Mouse (Mus musculus): Measurements from ENCODE around the gene Nup133.
"Not testable (repeated sequence)": the region's sequence is repeated elsewhere in the genome, so short reads cannot be mapped to it uniquely, and the experiment has no call there.

The Nup133 gene

DNA sequence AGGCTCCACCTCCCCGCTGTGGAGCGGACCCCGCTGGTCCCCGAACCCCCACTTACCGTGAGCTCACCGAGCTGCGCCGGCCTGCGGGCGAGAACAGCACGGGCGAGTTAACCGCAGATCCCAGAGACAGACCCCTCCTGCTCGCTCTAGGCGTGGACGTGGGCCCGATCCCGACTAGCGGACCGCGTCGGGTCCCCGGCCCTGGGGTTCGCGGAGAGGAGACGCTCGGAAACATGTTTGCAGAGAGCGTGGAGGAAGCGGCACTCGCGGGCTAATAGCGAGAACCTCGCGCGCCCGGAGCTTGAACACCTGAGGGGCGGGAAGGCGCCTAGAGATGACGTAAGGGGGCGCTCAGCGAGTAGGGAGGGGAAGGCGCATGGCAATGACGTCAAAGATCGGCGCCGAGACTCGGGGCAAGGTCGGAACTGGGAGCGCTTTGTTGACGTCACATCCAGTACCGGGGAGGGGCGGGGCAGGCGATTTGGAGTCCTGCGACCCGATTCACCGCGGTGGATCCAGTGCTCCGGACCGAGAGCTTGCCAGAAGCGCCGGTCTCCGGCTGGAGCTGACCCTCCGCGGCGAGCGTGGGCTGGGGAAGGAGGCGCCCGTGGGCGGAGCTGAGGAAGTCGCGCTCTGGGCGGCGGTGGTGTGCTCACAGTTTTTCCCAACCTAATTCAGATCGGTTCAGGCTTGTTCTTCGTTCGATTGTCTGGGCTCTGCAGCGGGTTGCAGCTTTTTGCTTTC is at the start of gene Nup133:
Nup133 (minus strand) TSS at position 324 of the 744 bp plus-strand sequence.
- peak; percentile 100 for DNase-seq

DNA sequence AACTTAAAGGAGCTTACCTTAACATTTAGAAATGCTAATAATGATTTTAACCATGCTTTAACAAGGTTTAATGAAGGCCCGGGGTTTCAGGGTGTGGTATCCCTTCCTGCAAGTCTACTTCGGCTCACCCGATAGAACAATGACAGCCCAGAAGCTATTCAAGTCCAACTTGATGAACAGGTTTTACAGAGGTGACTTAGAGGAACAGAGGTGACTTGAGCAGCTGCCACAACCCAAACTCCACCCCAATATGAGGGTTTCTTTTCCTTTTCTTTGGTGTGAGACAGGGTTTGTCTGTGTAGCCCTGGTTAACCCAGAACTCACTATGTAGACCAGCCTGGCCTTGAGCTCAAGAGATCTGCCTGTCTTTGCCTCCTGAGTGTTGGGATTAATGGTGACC is 44.9 kb upstream of the Nup133 start:
- DNase-seq, result no peak

DNA sequence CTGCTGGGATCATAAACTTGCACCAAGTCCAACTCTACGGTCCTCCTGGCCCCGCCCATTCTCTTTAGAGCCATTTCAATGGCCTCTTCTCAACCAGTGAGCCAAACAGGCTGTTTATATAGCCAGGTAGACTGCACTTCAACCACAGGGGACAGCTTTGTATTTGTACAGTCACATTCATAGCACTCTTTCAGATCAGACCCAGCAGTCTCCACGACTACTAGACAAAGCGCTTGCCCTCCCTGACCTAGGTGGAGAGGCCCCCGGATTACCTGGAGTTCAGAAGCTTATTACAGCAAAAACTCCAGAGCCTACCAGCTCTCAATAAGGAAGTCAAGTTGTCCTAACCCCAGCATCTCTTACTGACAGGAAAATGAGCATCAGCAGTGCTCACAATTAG is 44.5 kb upstream of the Nup133 start:
- DNase-seq, result no peak

DNA sequence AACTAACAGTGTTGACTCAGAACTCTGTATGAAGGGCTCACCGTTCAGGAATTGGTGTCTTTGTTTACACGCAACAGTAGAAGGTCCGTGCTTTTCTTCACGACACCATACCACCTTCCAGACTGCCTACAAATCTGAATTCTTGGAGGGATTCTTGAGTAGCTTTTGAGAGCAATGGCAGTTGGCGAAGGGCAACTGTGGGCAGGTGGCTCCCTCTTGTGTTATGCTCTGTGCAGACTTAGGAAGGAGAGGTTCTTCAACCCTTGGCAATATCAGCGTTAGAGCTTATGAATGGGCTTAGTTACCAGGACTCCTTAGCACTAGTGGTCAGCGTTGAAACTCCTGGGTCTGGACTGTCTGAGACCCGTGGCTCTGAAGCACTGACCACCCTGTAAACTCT is 43.5 kb upstream of the Nup133 start:
- peak in 1 of 2 experiments; percentile 25 for DNase-seq

DNA sequence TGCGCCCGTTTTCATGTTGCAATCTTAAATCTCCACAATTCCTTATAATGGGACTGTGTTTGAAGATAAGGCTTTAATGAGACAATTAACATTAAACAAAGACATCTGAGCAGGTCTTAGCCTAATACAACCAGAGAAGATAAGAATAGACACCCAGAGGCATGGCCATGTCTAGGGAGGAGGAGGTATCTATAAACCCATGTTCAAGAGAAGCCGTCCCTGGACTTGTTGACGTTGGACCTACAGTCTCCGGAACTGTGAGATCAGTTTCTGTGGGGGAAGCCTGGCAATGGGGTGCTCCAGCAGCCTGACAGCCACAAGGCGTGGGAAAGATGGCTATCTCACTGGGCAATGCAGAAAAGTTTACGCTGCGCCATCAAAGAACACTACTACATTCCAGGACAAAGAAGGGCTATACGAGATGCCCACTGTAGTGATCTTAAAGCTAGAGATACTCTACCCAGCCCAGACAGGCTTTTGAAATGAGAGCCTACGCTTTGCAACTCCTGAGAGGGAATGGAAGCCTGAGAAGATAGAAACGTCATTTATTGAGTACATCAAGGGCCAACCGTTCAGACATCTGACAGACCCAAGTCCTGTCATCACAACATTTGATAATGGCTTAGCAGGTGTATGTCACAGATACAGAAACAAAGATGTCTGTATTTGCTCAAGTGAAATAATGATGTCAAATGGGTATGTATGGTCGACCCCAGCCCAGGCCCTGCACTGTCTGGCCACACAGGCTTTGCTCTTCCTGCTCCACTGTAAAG is 41.4 kb upstream of the Nup133 start:
- DNase-seq, result no peak

DNA sequence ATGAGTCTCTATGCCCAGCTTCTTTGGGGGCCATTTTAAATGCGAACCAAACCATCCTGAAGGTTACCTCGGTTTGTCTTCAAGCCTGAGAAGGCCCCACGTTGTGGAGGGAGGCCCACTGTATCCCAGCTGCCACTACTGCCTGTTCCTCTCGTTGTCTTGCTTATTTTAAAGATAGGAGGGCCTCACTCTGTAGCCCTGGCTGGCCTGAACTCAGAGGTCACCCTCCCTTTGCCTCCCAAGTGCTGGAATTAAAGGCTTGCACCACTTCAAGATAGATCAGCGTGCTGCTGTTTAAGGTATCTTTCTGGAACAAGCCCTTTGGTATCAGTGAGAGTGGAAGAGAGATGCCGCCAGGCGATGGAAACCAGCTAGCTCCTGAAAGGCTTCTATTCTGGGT is 40.1 kb upstream of the Nup133 start:
- DNase-seq, result no peak

DNA sequence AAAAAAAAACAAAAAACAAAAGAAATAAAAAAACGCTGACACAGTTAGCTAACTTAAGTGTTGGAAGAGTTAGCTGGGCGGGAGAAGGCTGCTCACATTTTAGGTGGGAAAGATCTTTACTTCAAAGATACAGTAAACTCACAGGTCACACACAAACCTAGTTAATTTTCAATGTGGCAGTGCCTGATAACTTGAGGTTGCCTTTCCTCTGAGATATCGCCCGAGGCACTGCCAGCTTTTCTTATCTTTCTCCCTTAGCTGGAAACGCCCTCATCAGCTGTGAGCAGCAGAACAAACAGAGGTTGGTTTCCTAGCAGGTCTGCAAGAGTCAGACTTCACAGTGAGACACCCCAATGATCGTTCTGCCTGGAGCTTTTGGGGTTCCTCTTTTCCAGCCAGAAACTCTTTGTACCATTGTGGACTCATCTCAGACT is 39.6 kb upstream of the Nup133 start:
- DNase-seq, result no peak

DNA sequence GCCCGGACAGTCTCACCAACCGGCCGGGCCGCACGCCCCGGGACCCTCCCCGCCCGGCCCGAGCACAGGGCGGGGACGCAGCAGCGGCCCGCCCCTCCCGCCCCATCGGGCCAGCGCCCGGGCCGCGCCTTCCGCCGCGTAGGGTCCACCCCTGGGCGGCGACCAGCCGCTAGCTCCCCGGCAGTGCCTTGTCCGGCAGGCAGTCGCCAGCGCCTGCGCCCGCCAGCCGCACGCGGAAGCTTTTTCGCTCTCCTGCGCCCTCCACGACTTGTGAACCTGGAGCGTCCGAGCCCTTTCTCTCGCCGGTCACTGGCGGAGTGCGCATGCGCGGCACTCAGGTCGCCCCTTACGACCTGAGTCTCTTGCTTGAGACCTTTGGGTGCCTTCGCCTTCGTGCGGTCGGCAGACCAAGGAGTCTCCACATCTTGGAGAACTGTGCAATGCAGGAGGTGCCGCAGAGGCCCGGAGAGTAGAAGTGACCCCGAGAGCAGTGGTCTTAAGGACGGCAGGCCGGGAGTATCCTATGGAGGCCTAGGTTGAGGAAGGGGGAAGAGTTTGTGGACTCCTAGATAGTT is 33.8 kb upstream of the Nup133 start, which contains the start of gene Abcb10:
Abcb10 (minus strand) TSS at position 297 of the 575 bp plus-strand sequence.
- peak; percentile 89 to 92 for DNase-seq

DNA sequence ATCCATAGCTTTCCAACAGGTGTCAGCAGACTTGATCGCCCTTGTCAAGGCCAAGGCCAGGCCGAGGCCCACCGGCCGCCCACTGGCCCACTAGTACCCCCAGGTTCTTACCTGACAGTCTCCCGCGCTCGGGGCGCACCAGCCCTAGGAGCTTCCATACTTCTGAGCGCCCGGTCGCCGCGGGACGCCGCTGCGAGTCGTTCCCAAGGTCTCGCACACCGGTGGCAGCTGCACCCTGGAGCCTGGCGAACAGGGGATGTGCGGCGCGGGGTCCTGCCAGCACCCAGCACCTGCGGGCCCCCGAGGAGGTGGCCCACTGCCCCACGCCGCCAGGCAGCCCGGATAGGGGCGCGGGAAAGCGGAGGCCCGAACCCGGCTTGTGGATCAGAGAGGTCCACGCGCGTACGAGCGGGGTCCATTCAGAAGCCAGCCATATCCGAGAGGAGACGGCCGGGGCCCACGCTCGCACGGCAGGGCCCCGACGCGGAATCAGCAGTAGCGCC is 33.3 kb upstream of the Nup133 start:
- peak in 1 of 2 experiments; percentile 56 for DNase-seq

DNA sequence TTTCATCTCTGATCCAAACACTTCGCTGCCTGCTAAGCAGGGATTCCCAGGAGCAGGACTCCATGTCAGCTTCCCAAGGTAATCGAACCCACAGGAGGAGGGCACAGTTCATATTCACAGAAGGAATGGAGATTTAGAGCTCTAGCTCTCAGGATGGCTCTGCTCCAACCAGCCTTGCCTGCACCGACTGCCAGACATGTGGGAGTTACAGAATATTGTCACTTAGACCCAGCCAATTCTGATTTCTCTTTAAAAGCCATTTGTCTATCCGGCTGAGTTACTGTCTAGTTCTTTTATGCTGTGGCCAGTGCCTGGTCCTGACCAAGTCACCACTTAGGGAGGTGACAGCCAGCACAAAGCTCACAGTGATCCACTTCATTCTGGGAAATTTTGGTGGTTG is 32.6 kb upstream of the Nup133 start:
- peak; percentile 23 to 45 for DNase-seq

DNA sequence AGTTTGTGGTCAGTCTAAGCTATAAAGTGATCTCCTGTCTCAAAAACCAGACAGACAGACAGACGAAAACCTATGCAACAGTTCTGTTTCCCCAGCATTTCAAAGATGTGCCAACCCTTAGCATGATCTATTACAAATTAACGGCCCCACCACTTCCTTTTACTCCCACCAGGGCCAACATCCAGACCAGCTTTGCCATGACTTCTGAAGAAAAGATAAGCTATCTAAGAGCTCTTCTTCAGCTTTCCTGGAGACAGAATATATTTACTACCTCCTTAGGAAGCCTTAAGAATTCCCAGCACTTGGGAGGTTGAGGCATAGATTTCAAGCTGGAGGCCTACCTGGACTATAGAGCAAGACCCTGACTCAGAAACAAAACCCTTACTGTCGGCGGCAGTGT is 31.2 kb upstream of the Nup133 start:
- no peak for DNase-seq

DNA sequence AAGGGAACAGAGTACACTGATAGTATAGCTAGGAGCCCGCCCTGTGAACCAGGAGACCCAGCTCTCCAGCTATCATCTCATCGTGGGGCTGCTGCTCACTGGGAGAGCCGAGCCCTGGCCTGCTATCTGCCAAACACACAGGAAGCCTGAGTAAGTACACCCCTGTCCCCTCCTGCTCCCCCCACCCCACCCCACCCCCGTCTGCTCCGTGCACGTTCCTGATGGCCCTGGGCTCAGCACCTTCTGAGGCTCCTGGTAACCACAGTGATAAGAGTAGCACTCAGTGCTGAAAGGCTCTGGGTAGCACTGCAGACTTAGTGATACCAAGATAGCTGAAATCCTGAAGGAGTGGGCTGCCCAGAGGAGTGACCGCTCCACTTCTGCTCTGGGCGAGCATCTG is 29.9 kb upstream of the Nup133 start:
- no peak for DNase-seq

DNA sequence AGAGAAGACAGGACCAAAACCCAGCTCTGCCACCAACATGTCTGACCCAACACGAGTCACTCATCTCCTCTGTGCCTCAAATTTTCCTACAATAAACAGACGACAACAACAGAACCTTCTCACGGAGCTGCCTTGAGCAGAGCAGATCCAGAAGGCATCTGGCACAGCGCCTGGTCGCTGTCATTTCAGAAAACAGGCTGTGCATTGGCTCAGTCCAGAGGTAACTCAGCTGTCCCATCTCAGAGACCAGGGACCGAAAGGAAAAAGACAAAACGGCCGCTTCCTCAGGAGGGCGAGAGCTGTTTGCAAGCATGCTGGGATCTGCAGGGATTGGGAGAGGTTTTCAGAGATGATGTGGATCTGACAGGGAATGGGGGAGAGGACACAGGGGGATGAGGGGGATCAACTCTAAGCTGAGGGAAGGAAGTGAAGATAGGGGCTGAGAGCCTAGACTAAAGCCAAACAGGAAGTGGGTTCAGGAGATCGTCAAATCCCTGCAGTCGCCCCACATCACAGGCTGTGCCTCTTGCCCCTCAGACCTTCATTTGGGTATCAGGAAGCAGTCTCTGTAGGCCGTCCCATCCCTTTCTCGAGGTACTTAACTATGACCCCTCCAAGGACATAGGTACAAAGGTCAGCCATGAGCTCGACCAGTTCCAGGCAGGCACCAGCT is 29.2 kb upstream of the Nup133 start:
- DNase-seq, result peak; percentile 28 to 63

DNA sequence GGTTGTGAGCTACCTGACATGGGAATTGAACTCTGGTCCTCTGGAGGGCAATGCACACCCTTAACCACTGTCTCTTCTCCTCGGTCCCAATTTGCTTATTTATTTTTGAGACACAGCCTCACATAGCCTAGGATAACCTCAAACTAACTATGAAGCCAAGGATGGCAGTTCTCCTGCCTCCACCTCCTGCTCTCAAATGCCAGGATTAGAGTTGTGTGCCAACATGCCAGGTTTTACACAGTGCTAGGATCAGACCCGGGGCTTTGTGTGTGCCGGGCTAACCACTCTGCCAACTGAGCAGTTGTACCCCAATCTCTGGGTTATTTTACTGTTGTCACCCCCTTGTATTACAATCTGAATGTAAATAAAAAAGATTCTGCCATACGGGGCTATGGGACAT is 28.4 kb upstream of the Nup133 start:
- DNase-seq, result peak in 1 of 2 experiments; percentile 22

DNA sequence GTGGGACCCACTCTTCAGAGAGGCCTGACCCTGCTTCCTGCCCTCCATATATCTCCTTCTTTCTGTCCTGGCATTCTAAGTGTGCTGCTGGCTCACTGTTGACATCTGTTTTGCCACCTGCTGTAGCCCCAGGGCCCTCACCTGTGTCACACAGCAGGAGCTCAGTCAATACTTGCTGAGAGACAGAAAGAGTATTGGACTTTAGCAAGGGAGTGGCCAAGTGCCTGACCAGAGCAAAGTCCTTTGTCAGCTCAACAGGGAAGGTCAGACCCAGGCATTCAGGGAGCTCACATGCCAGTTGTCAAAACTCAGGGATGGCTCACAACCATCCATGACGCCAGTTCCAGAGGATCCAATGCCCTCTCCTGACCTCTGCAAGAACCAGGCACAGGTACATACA is 24.4 kb upstream of the Nup133 start:
- DNase-seq, result no peak

DNA sequence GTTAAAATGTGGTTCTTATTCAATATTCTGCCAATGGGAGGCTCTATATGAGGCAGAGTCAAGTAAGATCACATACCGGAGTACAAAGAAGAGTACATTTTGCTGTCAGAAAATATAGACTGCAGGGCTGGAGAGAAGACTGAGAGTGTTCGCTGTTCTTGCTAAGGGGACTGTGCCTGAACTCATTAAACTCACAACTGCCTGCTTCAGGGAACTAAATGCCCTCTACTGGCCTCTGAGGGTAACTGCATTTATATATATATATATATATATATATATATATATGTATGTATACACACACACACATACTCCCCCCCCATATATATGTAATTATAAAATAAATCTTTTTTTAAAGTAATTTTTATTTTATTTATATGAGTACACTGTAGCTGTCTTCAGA is 17.8 kb upstream of the Nup133 start:
- no peak for DNase-seq

DNA sequence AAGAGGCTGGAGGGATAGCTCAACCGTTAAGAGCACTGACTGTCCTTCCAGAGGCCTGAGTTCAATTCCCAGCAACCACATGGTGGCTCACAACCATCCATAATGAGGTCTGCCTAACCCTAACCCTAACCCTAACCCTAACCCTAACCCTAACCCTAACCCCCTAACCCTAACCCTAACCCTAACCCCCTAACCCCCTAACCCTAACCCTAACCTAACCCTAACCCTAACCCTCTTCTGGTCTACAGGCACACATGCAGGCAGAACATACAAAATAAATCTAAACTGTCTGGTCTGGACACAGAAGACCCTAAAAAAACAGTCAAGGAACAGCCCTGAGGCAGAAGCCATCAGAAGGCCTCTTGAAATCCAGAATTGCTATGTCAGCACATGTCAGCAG is 12.3 kb upstream of the Nup133 start:
- no peak for DNase-seq

DNA sequence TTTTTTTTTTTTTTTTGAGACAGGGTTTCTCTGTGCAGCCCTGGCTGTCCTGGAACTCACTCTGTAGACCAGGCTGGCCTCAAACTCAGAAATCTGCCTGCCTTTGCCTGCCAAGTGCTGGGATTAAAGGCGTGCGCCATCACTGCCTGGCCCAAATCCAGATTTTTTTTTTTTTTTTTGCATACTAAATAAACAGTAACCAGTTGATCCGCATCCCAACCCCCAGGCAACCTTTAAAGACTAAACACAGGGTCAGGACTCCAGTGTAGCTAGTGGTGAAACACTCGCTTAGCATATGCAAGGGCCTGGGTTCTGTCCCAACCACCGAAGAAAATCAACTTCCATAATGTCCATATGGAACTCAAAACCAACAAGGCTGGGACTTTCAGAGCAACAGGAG is 11.5 kb upstream of the Nup133 start:
- not testable (repeated sequence) for DNase-seq

DNA sequence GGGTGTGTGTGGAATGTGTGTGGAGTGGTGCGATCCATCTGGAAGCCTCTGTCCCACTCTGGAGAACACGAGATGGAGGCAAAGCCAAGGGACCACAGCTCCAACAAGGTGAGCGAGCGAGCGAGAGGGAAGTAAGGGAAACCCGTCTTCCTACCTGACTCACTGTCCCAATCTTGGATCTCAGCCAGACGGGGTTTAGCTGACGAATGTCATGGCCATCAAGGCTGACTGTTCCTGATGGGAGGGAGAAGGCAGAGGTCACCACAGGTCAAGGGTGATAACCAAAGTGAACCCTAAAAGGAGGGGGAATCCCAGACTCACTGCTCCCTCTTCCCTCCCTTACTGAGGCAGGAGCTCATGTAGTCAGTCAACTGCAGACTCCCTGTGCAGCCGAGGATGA is 11.0 kb upstream of the Nup133 start:
- DNase-seq, result no peak

DNA sequence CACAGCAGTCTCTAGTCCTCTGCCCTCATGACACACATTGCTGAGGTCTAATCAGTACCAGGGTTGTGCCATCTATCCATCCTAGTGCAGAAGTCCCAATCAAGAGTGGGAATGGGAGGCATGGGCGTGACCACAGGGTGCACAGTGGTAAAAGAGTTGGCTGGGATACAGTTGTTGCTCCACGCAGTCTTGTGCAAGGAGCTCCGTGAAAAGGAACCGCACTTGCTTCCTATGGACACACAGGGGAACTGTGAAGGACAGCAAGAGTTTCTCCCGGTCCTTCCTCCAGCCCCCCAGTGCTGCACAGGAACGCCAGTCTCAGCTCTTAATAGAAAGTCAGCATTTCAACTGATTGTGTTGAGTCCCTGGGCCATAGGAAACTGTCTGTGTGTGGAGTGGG is 10.4 kb upstream of the Nup133 start:
- DNase-seq, result no peak

DNA sequence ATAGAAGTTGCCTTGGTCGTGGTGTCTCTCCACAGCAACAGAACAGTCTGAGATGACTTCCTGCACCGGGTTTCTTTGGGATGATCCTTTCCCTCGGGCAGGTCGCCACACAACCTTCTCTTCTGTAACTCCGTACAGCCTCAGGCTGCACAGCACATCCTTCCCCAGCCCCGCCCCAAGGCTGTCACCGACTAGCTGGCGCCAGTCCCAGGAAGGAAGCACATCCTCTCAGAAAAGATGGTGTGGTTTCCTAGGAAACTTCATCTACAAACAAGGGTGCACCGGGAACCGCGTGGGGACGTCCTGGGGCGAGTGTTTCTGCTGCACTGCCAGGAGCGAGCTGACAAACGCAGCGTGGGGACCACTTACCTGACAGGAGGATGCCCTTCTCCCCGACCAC is 9.1 kb upstream of the Nup133 start:
- no peak for DNase-seq

DNA sequence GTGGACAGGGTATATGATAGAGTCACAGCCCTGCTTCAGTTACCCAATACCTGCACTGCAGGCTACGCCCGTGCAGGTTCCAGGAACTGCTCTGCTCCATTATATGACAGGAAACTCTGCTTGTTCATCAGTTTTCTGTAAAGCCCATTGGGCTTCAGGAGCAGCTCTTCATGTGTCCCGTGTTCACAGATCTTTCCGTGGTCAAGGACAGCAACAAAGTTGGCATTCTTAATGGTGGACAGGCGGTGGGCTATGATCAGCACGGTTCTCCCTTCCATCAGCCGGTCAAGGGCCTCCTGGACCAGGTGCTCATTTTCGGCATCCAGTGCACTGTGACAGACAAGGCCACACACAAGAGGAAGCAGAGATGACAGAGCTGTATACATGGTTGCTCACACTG is 5.2 kb upstream of the Nup133 start:
- DNase-seq, result no peak

DNA sequence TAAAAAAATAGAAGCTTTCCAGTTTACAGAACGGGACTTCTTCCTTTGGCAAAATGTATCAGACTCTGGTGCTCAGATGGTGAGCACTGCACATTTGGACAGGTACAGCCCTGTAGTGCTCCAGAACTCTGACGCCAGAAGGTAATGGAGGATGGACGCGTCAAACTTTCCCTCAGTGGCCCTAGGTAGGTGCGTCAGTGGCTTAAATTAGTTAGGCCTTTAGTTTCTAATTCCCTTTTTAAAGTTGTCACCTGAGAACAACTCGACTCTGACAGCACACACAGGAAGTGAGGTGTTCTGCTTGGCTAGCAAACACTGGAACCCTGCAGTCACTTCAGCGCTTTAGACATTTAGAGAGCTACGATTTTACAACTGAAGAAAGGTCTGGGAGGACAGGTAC is 4.6 kb upstream of the Nup133 start:
- DNase-seq, result no peak
